Comparison of ENCODE assay signal across 8 mouse cellular contexts in genomic region chr2:166806173-166806705, GRCm38 (mm10). TPM values are rescaled to one million over a fixed set of nuclear protein-coding genes. Genes with fewer than 3 reads are reported as not detected.
DNase-seq lines count a peak whose midpoint lies in the region; ATAC-seq and TF ChIP-seq lines count a peak whose summit lies in the region.

No protein-coding gene starts in this region.

- H3K9ac ChIP-seq in kidney, postnatal 0 days (ENCODE audit: low read depth, low read length) = peak overlapping the region; percentile 92
- peak overlapping the region; percentile 84 for H3K9ac ChIP-seq in midbrain, embryonic 15.5 days

- no peak for DNase-seq in kidney, postnatal 0 days (ENCODE audit: low spot score)
- DNase-seq in kidney, adult 11 months = no peak
- no peak for DNase-seq in gastrocnemius, postnatal 14 days
- no peak for DNase-seq in frontal cortex, postnatal 10 days (ENCODE audit: low spot score in 2 of 2)
- DNase-seq in left cerebral cortex, postnatal 25 days (ENCODE audit: low spot score in 2 of 2) = no peak

- H3K4me1 ChIP-seq in kidney, postnatal 0 days (replicated peaks; ENCODE audit: insufficient read depth, low read length) = 0 out of 2 replicates have a peak, but pooled peaks cover 9% of the 10 kb centered on the region
- peaks cover 5% of the 10 kb centered on the region; the same call in 1 of the 2 replicates for H3K4me1 ChIP-seq in brown adipose tissue, adult 24 weeks (ENCODE audit: control insufficient read depth, insufficient read depth, insufficient read length, low read length)
- peaks cover 9% of the 10 kb centered on the region for H3K4me1 ChIP-seq in midbrain, embryonic 15.5 days

- intact Hi-C loops in gastrocnemius, postnatal 14 days (cut with DNase I; ENCODE audit: low total_unique reads) = no loop called here
- intact Hi-C loops in left cerebral cortex, postnatal 25 days (cut with DNase I) = no loop called here

- peak overlapping the region; percentile 91 for H3K4me2 ChIP-seq in kidney, postnatal 0 days (ENCODE audit: low read length)
- peak overlapping the region; percentile 91 for H3K4me2 ChIP-seq in midbrain, embryonic 15.5 days

- ATAC-seq in kidney, postnatal 0 days (replicated peaks; ENCODE audit: low FRiP score, low read depth) = no peak
- ATAC-seq in inflammation-experienced regulatory T-cells, adult 6 months = peak; percentile 5
- ATAC-seq in midbrain, embryonic 15.5 days (replicated peaks) = no peak

- H3K9me3 ChIP-seq in kidney, postnatal 0 days (replicated peaks; ENCODE audit: low read length) = no peaks in the 10 kb centered on the region
- no peaks in the 10 kb centered on the region for H3K9me3 ChIP-seq in midbrain, embryonic 15.5 days

- no peaks in the 10 kb centered on the region for H3K36me3 ChIP-seq in kidney, postnatal 0 days (ENCODE audit: insufficient read depth, low read length)
- no peaks in the 10 kb centered on the region for H3K36me3 ChIP-seq in midbrain, embryonic 15.5 days (replicated peaks)

- H3K27ac ChIP-seq in kidney, postnatal 0 days = peak overlapping the region; percentile 91; the same call in 1 of the 2 replicates
- H3K27ac ChIP-seq in brown adipose tissue, adult 24 weeks (replicated peaks; ENCODE audit: low read depth, low read length) = peak overlapping the region; percentile 78
- peak overlapping the region; percentile 65; the same call in 1 of the 2 replicates for H3K27ac ChIP-seq in midbrain, embryonic 15.5 days

- no peaks in the 10 kb centered on the region for H3K27me3 ChIP-seq in kidney, postnatal 0 days (ENCODE audit: insufficient read depth, low read length)
- no peaks in the 10 kb centered on the region for H3K27me3 ChIP-seq in midbrain, embryonic 15.5 days (replicated peaks)

- WGBS in kidney, postnatal 0 days = 22% methylated on average over 14 of the region's 14 CpGs
- WGBS in midbrain, embryonic 15.5 days = 27% methylated on average over 14 of the region's 14 CpGs

- no peak for TF ChIP-seq CTCF in kidney, postnatal 0 days (IDR thresholded peaks at IDR 0.05; ENCODE audit: low read depth)

- H3K4me3 ChIP-seq in kidney, postnatal 0 days (replicated peaks; ENCODE audit: low read depth, low read length) = peak overlapping the region; percentile 84
- peak overlapping the region; percentile 85 for H3K4me3 ChIP-seq in brown adipose tissue, adult 24 weeks (ENCODE audit: insufficient read depth, low read depth, low read length)
- H3K4me3 ChIP-seq in midbrain, embryonic 15.5 days = peak overlapping the region; percentile 87

RNA-seq across cellular contexts. Expression of gene Arfgef2, which starts 0.9 kb away (rescaled TPM):
- polyA plus RNA-seq in kidney, postnatal 0 days (2015; fragmentation: Nextera tagmentation; extraction: Ambion mirVana) = 4.3 and 4.6 TPM in 2 replicates
- polyA plus RNA-seq in brown adipose tissue, adult 24 weeks (2012; ENCODE audit: insufficient read depth, insufficient read length, missing spikeins) = 19.6 and 23.0 TPM in 2 replicates
- polyA plus RNA-seq in inflammation-experienced regulatory T-cells, adult 6 months (2017; shearing (Covaris generic)) = 1 to 10 TPM; 2.4 to 4.2 (median 3.6) TPM
- 4.9 and 5.2 TPM in 2 replicates for polyA plus RNA-seq in midbrain, embryonic 15.5 days (2015; fragmentation: Nextera tagmentation; extraction: Ambion mirVana)
- 10 to 100 TPM; 18.5 to 20.7 TPM for total RNA-seq in gastrocnemius, postnatal 14 days (2021)
- 10 to 100 TPM; 52.7 to 54.6 TPM for total RNA-seq in left cerebral cortex, postnatal 25 days (2021)

RNA-seq across cellular contexts. Expression of gene Trp53rkb, which starts 13.9 kb away (rescaled TPM):
- 5.7 and 7.8 TPM in 2 replicates for polyA plus RNA-seq in kidney, postnatal 0 days (2015; fragmentation: Nextera tagmentation; extraction: Ambion mirVana)
- polyA plus RNA-seq in brown adipose tissue, adult 24 weeks (2012; ENCODE audit: insufficient read depth, insufficient read length, missing spikeins) = 0.67 and 1.4 TPM in 2 replicates
- polyA plus RNA-seq in inflammation-experienced regulatory T-cells, adult 6 months (2017; shearing (Covaris generic)) = under 1 TPM; 0.11 to 0.83 (median 0.44) TPM
- polyA plus RNA-seq in midbrain, embryonic 15.5 days (2015; fragmentation: Nextera tagmentation; extraction: Ambion mirVana) = 10.2 and 11.0 TPM in 2 replicates
- total RNA-seq in gastrocnemius, postnatal 14 days (2021) = 1 to 10 TPM; 3.1 to 4.3 TPM
- 1 to 10 TPM; 7.2 to 7.7 TPM for total RNA-seq in left cerebral cortex, postnatal 25 days (2021)
